Comparison of ENCODE assay signal across 20 mouse cellular contexts in the genomic region with DNA sequence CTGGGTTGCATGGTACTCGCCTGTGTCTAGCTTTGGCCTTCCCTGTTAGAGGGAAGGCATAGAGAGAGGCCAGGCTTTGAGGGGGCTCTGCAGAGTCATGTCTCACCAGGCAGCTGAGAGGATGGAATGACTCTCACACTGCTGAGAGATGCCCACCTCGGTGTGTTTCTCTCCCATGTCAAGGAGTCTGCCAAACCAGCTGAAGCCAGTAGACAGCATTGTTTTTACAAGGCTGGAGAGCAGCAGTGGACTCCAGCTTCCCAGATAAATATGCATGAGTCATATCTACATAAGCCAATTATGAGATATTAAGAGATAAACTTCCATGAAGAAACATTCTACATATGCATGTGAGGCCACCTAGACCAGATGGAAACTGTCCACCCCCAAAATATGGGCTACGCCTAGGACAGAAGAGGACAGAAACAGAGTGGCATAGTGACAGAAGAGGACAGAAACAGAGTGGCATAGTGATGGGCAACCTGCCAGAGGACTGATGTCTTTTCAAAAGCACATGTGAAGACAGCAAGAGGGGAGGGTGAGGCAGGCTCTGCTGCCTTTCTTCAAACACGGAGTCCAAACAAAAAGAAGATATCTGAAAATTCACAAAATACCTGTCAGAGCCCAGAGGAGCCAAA. TPM values are rescaled to one million over a fixed set of nuclear protein-coding genes. Genes with fewer than 3 reads are reported as not detected.
DNase-seq lines count a peak whose midpoint lies in the region; ATAC-seq and TF ChIP-seq lines count a peak whose summit lies in the region.
"Had no signal": no experiment of that assay in that cellular context is flagged by ENCODE, and none has a peak within 500 bp of the region (broad histone marks: within the 10 kb centered on the region; RNA-seq: fewer than 3 reads in every experiment).

No protein-coding gene starts in this region.

- H3K4me1 ChIP-seq in hindbrain, embryonic 13.5 days (replicated peaks) = peaks cover 8% of the 10 kb centered on the region
- no peaks in the 10 kb centered on the region for H3K4me1 ChIP-seq in hindbrain, embryonic 11.5 days (replicated peaks; ENCODE audit: control insufficient read depth, insufficient read depth, low read length)
- H3K4me1 ChIP-seq in stomach, embryonic 16.5 days (ENCODE audit: control insufficient read depth, insufficient read depth, low read length) = peaks cover 8% of the 10 kb centered on the region
- H3K4me1 ChIP-seq in stomach, postnatal 0 days (replicated peaks; ENCODE audit: control insufficient read depth, insufficient read depth) = no peaks in the 10 kb centered on the region
- H3K4me1 ChIP-seq: neural tube, embryonic 15.5 days had no signal

- ATAC-seq in hindbrain, embryonic 13.5 days (ENCODE audit: low FRiP score) = 0 out of 2 replicates have a peak, but pooled peaks have one; percentile 47
- ATAC-seq in hindbrain, embryonic 11.5 days (ENCODE audit: low FRiP score) = no peak
- ATAC-seq in stomach, embryonic 16.5 days (ENCODE audit: insufficient read depth, low FRiP score) = no peak
- ATAC-seq in stomach, postnatal 0 days (ENCODE audit: low FRiP score, low TSS enrichment) = no peak

- no peaks in the 10 kb centered on the region for H3K36me3 ChIP-seq in hindbrain, embryonic 13.5 days
- no peaks in the 10 kb centered on the region for H3K36me3 ChIP-seq in hindbrain, embryonic 11.5 days (ENCODE audit: control insufficient read depth, insufficient read depth, low read length)
- H3K36me3 ChIP-seq in stomach, embryonic 16.5 days (ENCODE audit: control insufficient read depth, insufficient read depth, low read length) = no peaks in the 10 kb centered on the region
- no peaks in the 10 kb centered on the region for H3K36me3 ChIP-seq in stomach, postnatal 0 days (ENCODE audit: control insufficient read depth, insufficient read depth, low read length)
- H3K36me3 ChIP-seq: embryonic facial prominence, embryonic 15.5 days; limb, embryonic 12.5 days; liver, embryonic 13.5 days; lung, embryonic 15.5 days; neural tube, embryonic 15.5 days had no signal

- no peaks in the 10 kb centered on the region for H3K27me3 ChIP-seq in hindbrain, embryonic 13.5 days
- no peaks in the 10 kb centered on the region for H3K27me3 ChIP-seq in hindbrain, embryonic 11.5 days (ENCODE audit: control insufficient read depth, insufficient read depth, low read length)
- H3K27me3 ChIP-seq in stomach, embryonic 16.5 days (ENCODE audit: control insufficient read depth, insufficient read depth, low read length) = no peaks in the 10 kb centered on the region
- no peaks in the 10 kb centered on the region for H3K27me3 ChIP-seq in stomach, postnatal 0 days (ENCODE audit: control insufficient read depth, insufficient read depth, low read length)
- H3K27me3 ChIP-seq: embryonic facial prominence, embryonic 15.5 days; limb, embryonic 12.5 days; liver, embryonic 13.5 days; lung, embryonic 15.5 days; neural tube, embryonic 15.5 days had no signal

- DNase-seq in adrenal gland, postnatal 14 days = peak; percentile 45
- no peak for DNase-seq in adrenal gland, postnatal 25 days
- DNase-seq in hindbrain, embryonic 11.5 days (ENCODE audit: low spot score) = no peak
- DNase-seq in stomach, postnatal 0 days (ENCODE audit: low spot score) = no peak
- DNase-seq in natural killer cell, adult 2 months (ENCODE audit: low spot score in 2 of 2) = no peak
- no peak for DNase-seq in right cerebral cortex, postnatal 36 days (ENCODE audit: low spot score in 2 of 2)
- DNase-seq: cerebellum, adult 9-11 months; embryo, embryonic 11 days; gastrocnemius, postnatal 10 days; kidney, adult 2 months; kidney, postnatal 14 days; liver, embryonic 13.5 days had no signal

- H3K4me3 ChIP-seq in hindbrain, embryonic 13.5 days = no peak overlapping the region
- H3K4me3 ChIP-seq in hindbrain, embryonic 11.5 days (ENCODE audit: low read depth, low read length) = no peak overlapping the region
- H3K4me3 ChIP-seq in stomach, embryonic 16.5 days (replicated peaks; ENCODE audit: low read length) = no peak overlapping the region
- no peak overlapping the region for H3K4me3 ChIP-seq in stomach, postnatal 0 days (ENCODE audit: low read depth, low read length)
- H3K4me3 ChIP-seq: embryonic facial prominence, embryonic 15.5 days; heart, adult 2 months; limb, embryonic 12.5 days; liver, embryonic 13.5 days; lung, embryonic 15.5 days; neural tube, embryonic 15.5 days had no signal

- H3K9me3 ChIP-seq in hindbrain, embryonic 13.5 days = no peaks in the 10 kb centered on the region
- H3K9me3 ChIP-seq in hindbrain, embryonic 11.5 days (ENCODE audit: control insufficient read depth, low read length) = no peaks in the 10 kb centered on the region
- no peaks in the 10 kb centered on the region for H3K9me3 ChIP-seq in stomach, embryonic 16.5 days (replicated peaks; ENCODE audit: control insufficient read depth, low read length)
- H3K9me3 ChIP-seq in stomach, postnatal 0 days (ENCODE audit: control insufficient read depth, low read length) = no peaks in the 10 kb centered on the region
- H3K9me3 ChIP-seq: embryonic facial prominence, embryonic 15.5 days; limb, embryonic 12.5 days; liver, embryonic 13.5 days; lung, embryonic 15.5 days; neural tube, embryonic 15.5 days had no signal

- no peak for TF ChIP-seq EP300 in stomach, postnatal 0 days (optimal IDR thresholded peaks at IDR 0.05)

- H3K4me2 ChIP-seq in hindbrain, embryonic 13.5 days = no peak overlapping the region
- no peak overlapping the region for H3K4me2 ChIP-seq in hindbrain, embryonic 11.5 days (replicated peaks; ENCODE audit: low read depth, low read length)
- H3K4me2 ChIP-seq in stomach, embryonic 16.5 days (ENCODE audit: low read depth, low read length) = no peak overlapping the region
- no peak overlapping the region for H3K4me2 ChIP-seq in stomach, postnatal 0 days (replicated peaks; ENCODE audit: low read depth)
- H3K4me2 ChIP-seq: embryonic facial prominence, embryonic 15.5 days; limb, embryonic 12.5 days; liver, embryonic 13.5 days; lung, embryonic 15.5 days; neural tube, embryonic 15.5 days had no signal

- WGBS in hindbrain, embryonic 13.5 days = 65% methylated on average over 4 of the region's 4 CpGs
- 84% methylated on average over 4 of the region's 4 CpGs for WGBS in hindbrain, embryonic 11.5 days
- WGBS in stomach, embryonic 16.5 days = 63% methylated on average over 4 of the region's 4 CpGs
- WGBS in stomach, postnatal 0 days = 59% methylated on average over 4 of the region's 4 CpGs

- no peak for TF ChIP-seq CTCF in stomach, postnatal 0 days (IDR thresholded peaks at IDR 0.05; ENCODE audit: low read depth)

- no peak overlapping the region for H3K27ac ChIP-seq in hindbrain, embryonic 13.5 days
- no peak overlapping the region for H3K27ac ChIP-seq in hindbrain, embryonic 11.5 days (ENCODE audit: low read depth, low read length)
- H3K27ac ChIP-seq in stomach, embryonic 16.5 days (ENCODE audit: low read length) = no peak overlapping the region
- H3K27ac ChIP-seq in stomach, postnatal 0 days (replicated peaks) = no peak overlapping the region
- H3K27ac ChIP-seq: embryonic facial prominence, embryonic 15.5 days; heart, adult 2 months; limb, embryonic 12.5 days; liver, embryonic 13.5 days; lung, embryonic 15.5 days; neural tube, embryonic 15.5 days had no signal

- H3K9ac ChIP-seq in hindbrain, embryonic 13.5 days = no peak overlapping the region
- no peak overlapping the region for H3K9ac ChIP-seq in hindbrain, embryonic 11.5 days (ENCODE audit: low read depth, low read length)
- 0 out of 2 replicates have a peak overlapping the region, but pooled peaks have one; percentile 26 for H3K9ac ChIP-seq in stomach, embryonic 16.5 days (ENCODE audit: low read length)
- no peak overlapping the region for H3K9ac ChIP-seq in stomach, postnatal 0 days (ENCODE audit: low read length)
- H3K9ac ChIP-seq: embryonic facial prominence, embryonic 15.5 days; limb, embryonic 12.5 days; liver, embryonic 13.5 days; lung, embryonic 15.5 days; neural tube, embryonic 15.5 days had no signal

RNA-seq across cellular contexts. Expression of a gene that starts 23.4 kb away (rescaled TPM):
- 8.2 and 8.5 TPM in 2 replicates for total RNA-seq in adrenal gland, postnatal 14 days (2021)
- total RNA-seq in adrenal gland, postnatal 25 days (2021) = 8.8 and 12.7 TPM in 2 replicates
- 68.1 and 71.4 TPM in 2 replicates for polyA plus RNA-seq in hindbrain, embryonic 13.5 days (2015; fragmentation: Nextera tagmentation; extraction: Ambion mirVana)
- 87.1 and 87.5 TPM in 2 replicates for polyA plus RNA-seq in hindbrain, embryonic 11.5 days (2014; fragmentation: Nextera tagmentation; extraction: Ambion mirVana)
- polyA plus RNA-seq in stomach, embryonic 16.5 days (2015; fragmentation: Nextera tagmentation; extraction: Ambion mirVana) = 31.2 and 32.7 TPM in 2 replicates
- polyA plus RNA-seq in stomach, postnatal 0 days (2015; fragmentation: Nextera tagmentation; extraction: Ambion mirVana) = 29.9 and 33.7 TPM in 2 replicates

RNA-seq across cellular contexts. Expression of a gene that starts 39.7 kb away (rescaled TPM):
- total RNA-seq in adrenal gland, postnatal 14 days (2021) = 1.6 and 2.4 TPM in 2 replicates
- total RNA-seq in adrenal gland, postnatal 25 days (2021) = 2.3 and 2.6 TPM in 2 replicates
- 0.55 and 1.2 TPM in 2 replicates for polyA plus RNA-seq in hindbrain, embryonic 13.5 days (2015; fragmentation: Nextera tagmentation; extraction: Ambion mirVana)
- 0.56 and 0.73 TPM in 2 replicates for polyA plus RNA-seq in hindbrain, embryonic 11.5 days (2014; fragmentation: Nextera tagmentation; extraction: Ambion mirVana)
- 13.9 and 21.8 TPM in 2 replicates for polyA plus RNA-seq in stomach, embryonic 16.5 days (2015; fragmentation: Nextera tagmentation; extraction: Ambion mirVana)
- polyA plus RNA-seq in stomach, postnatal 0 days (2015; fragmentation: Nextera tagmentation; extraction: Ambion mirVana) = 22.2 and 24.9 TPM in 2 replicates

RNA-seq across cellular contexts. Expression of a gene that starts 45.6 kb away (rescaled TPM):
- 0.26 and 0.33 TPM in 2 replicates for total RNA-seq in adrenal gland, postnatal 14 days (2021)
- not detected in 2 replicates for total RNA-seq in adrenal gland, postnatal 25 days (2021)
- polyA plus RNA-seq in hindbrain, embryonic 13.5 days (2015; fragmentation: Nextera tagmentation; extraction: Ambion mirVana) = 0.35 and 0.64 TPM in 2 replicates
- polyA plus RNA-seq in hindbrain, embryonic 11.5 days (2014; fragmentation: Nextera tagmentation; extraction: Ambion mirVana) = 0.14 and 0.23 TPM in 2 replicates
- polyA plus RNA-seq in stomach, embryonic 16.5 days (2015; fragmentation: Nextera tagmentation; extraction: Ambion mirVana) = 0.46 and 0.81 TPM in 2 replicates
- 0.42 and 0.45 TPM in 2 replicates for polyA plus RNA-seq in stomach, postnatal 0 days (2015; fragmentation: Nextera tagmentation; extraction: Ambion mirVana)
- total RNA-seq: megakaryocyte progenitor cell, adult 5-6 weeks had no signal
- polyA plus RNA-seq: liver, embryonic 13.5 days had no signal
